Mouse (Mus musculus): ENCODE results near the gene Pcbd1.

GRCm38 (mm10) chr10:61080227-61080930 lies 8.8 kb upstream of the Pcbd1 start:
- TF ChIP-seq POLR2A (IDR thresholded peaks at IDR 0.05; ENCODE audit: low read depth, low read length), result no peak
- no peak for TF ChIP-seq CTCF (IDR thresholded peaks at IDR 0.05; ENCODE audit: borderline replicate concordance, insufficient read depth, low read length)
